Mouse (Mus musculus) spleen, adult 2 months (tissue): Measurements from ENCODE around the gene Glt1d1.

Source experiments
- CTCF ChIP-seq: fragments of 200-500 bp; IDR thresholded peaks from 2 replicates; pipeline ENCODE4 v1.5.1; 2011; ENCODE audit warnings: mild to moderate bottlenecking, inconsistent platforms; ENCODE audit not compliant: insufficient read depth, insufficient read length, insufficient replicate concordance; ENCODE audit errors: extremely low read depth
- POLR2A ChIP-seq: fragments of 200-500 bp; IDR thresholded peaks from 2 replicates; pipeline ENCODE4 v1.6.1; 2011; ENCODE audit warnings: low read depth, low read length, inconsistent platforms

GRCm38 (mm10) chr5:127637622-127638021 lies 5.6 kb downstream of the Glt1d1 start:
- TF ChIP-seq CTCF (no peak), POLR2A (no peak)
